Mouse (Mus musculus) testis, adult 2 months (tissue): ENCODE measurements at regions not wholly inside any gene's neighbourhood (a gene's known extent, or its start where the extent isn't known, plus 50 kb on each side); places are given as distances from the start of the nearest gene placed in this dataset.

ENCODE experiments used
- CTCF ChIP-seq: fragments of 200-500 bp; IDR thresholded peaks from 2 replicates; pipeline ENCODE4 v1.5.1; 2012; ENCODE audit warnings: low read depth, mild to moderate bottlenecking, inconsistent platforms, low read length, moderate library complexity; ENCODE audit not compliant: control insufficient read depth, insufficient read depth, insufficient replicate concordance
- POLR2A ChIP-seq: fragments of 200-500 bp; IDR thresholded peaks from 2 replicates; pipeline ENCODE4 v1.6.1; 2012; ENCODE audit warnings: low read depth, mild to moderate bottlenecking, inconsistent platforms, low read length, moderate library complexity; ENCODE audit not compliant: control insufficient read depth

- TF ChIP-seq CTCF (no peak), POLR2A (no peak)
These were observed 83.3 kb downstream of the Sik1 start for GRCm38 (mm10) chr17:31772201-31772820.
